Mouse (Mus musculus) C2C12 (cell line): ENCODE measurements at regions not wholly inside any gene's neighbourhood (a gene's known extent, or its start where the extent isn't known, plus 50 kb on each side); places are given as distances from the start of the nearest gene placed in this dataset.
A peak's percentile ranks its signal among the peaks of the same experiment; 100 is the strongest.

Experiments used
- CEBPB ChIP-seq: IDR thresholded peaks from one replicate; pipeline ENCODE4 v1.6.1; 2011; ENCODE audit warnings: low read depth, mild to moderate bottlenecking, control low read depth, moderate library complexity
- CTCF ChIP-seq: IDR thresholded peaks from one replicate; pipeline ENCODE4 v1.5.1; 2011; ENCODE audit not compliant: control insufficient read depth, insufficient read depth, insufficient read length
- FOSL1 ChIP-seq: IDR thresholded peaks from one replicate; pipeline ENCODE4 v1.8.0; 2011; ENCODE audit warnings: mild to moderate bottlenecking, low read length; ENCODE audit not compliant: poor library complexity, insufficient read depth, severe bottlenecking
- MAX ChIP-seq: IDR thresholded peaks from one replicate; pipeline ENCODE4 v1.6.1; 2011; ENCODE audit warnings: mild to moderate bottlenecking, control low read depth
- MYOD1 ChIP-seq: IDR thresholded peaks from one replicate; pipeline ENCODE4 v1.6.1; 2011; ENCODE audit warnings: low read depth; ENCODE audit not compliant: control insufficient read depth, insufficient read length
- USF1 ChIP-seq: IDR thresholded peaks from one replicate; pipeline ENCODE4 v1.6.1; 2011; ENCODE audit warnings: low read depth, mild to moderate bottlenecking, control low read depth, moderate library complexity

DNA sequence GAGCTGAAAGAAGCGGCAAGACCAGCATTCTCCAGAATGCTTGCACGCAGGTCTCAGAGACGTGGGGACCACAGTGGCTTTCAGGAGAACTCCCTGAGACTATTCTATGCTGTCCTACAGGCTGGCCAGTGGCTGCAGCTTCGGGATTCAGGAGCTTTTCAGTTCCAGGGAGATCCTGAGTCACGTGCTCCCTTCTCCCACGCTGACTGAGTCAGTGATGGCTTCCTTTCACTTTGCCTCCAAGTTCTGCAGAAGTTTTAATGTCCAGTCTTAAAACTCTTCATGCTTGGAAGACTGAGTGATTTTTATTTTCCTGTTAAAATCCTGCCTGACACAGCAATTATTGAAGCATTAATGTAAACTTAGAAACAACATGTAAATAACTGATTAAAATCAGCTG lies 190.5 kb upstream of the Tmem45b start:
- no peak for TF ChIP-seq CTCF
- peak; percentile 92 for TF ChIP-seq USF1
- no peak for TF ChIP-seq MYOD1
- TF ChIP-seq MAX: no peak
- no peak for TF ChIP-seq FOSL1
- TF ChIP-seq CEBPB: no peak
